Mouse (Mus musculus) heart, postnatal 36 days (tissue): Measurements from ENCODE around the gene Pcsk5. TPM values are rescaled to one million over a fixed set of nuclear protein-coding genes. Genes with fewer than 3 reads are reported as not detected.

Experiments
- DNase-seq, 2 experiments: peaks; one replicate each; pipeline ENCODE4 v3.0.0; 2021 to 2022
- intact Hi-C: fragments of 180-260 bp; cut with DNase I; formaldehyde crosslinking; loops from one replicate; pipeline ENCODE4 v1.15.1; 2025
- total RNA-seq, 2 experiments: library from RNA; stranded (reverse); gene quantifications; 2 replicates each; pipeline ENCODE4 v1.2.3; 2021

Pcsk5 gene
- total RNA-seq, 2 experiments from 2014 or later: 2.2 to 3.2 TPM

DNA sequence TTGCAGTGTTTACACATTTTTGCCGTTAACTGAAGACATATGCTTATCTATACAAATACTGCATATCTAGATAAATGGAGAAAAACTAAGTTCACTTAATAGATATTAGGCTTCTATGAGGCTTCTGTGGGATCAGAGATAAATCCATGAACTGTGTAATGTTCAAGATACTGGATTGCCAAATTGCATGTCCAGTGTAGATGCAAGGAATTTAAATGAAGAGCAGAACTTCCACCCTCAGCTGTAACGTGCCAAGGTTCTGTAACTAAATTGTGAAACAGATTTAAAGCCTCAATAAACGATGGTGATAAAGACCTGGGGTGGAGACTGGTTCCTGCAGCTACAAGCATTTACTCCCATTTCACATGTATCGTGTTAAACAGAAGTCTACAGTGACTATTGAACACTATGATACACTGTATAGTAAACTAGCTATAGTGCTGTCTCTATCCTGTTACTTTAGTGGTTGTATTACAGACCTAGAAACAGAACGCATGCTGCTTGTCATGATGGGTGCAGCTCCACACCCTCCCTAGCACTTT is 23.9 kb downstream of the Pcsk5 start:
- intact Hi-C loops: no loop called here
- no peak for DNase-seq

DNA sequence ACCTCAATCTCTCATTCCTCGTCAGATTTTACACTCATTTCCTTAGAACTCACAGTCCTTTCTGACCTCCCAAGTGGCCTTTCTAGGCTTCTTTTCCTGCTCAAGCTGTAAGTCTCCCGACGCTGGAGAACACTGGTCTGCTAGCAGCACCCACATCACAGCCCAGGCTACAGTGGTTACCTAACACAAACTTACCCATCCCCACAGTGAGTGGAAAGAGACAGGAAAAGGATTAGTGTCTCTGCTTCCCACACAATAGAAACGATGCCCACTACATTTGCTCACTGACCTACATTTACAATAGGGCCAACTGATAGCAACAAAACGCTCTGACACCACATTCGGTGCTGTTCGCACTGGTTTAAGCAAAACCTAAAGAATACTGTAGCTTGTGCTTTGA is 24.8 kb downstream of the Pcsk5 start:
- intact Hi-C loops: no loop called here
- no peak for DNase-seq

DNA sequence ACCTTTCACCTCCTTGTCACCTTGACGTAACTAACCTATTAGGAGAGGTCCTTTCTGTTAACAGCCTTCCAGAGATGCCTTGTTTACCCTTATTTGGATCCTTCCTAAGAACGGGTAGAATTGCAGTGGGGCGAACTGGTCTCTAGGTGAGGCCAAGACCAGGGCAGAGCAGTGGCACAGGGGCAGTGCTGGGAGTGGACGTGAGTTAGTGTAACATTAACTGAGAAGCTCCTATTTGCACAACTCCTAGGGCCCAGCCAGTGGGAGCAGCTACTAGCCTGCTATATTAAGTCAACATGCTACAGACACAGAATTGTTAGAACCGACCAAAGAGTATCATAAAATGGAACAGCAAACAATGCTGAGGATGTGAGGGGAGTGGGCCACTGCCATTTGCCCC is 30.8 kb downstream of the Pcsk5 start:
- DNase-seq: no peak
- intact Hi-C loops: no loop called here

DNA sequence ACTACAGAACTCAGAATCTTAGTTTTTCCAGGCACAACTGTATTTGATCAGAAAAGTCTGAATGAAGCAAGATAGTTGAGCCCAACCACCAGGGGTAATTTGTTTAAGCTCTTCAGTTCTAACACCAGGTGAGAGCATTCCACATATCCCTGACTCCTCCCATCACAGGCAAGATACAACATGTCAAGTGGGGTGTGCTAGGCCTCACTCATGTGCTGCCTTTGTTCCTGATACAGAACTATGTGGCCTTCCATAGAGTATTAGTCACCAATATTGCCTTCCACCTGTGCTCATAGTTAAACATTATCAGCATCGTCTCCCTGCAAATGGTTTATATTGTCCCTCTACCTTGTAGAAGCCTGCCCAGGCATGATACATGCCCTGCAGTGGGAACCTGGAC is 36.6 kb downstream of the Pcsk5 start:
- DNase-seq: no peak
- intact Hi-C loops: no loop called here

DNA sequence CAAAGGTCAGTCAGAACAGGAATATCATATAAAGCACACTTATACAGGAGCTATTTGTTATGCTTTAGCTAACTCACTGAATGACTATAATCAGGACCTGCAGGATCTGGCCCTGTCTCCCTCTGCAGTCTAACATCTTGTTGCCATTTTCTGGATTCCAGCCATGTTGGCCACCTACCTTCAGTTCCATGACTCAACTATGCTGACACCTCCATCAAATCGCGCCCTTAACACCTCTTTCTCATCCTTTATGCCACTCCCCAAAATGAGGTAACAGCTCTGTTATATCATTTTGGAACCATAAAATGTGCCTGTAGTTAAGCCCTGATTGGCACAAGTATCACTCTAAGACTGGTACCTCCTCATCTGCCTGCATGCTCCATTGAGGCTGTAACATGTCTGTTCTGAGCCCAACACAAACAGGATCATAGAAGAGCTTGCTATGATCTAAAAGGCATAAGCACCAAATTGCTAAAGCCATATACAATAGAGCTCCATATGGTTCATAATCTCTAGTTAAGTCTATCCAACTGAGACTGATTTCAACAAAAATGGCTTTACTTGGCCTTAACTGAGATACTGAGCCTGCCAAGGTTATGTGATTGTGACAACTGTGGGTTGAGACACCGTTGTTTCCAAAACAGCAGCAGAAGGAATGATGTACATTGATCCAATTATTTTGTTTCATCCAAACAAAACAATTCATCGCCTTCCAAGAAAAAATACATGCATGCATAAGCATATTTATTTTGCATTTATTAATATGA is 37.8 kb downstream of the Pcsk5 start:
- no peak for DNase-seq
- intact Hi-C loops: no loop called here

DNA sequence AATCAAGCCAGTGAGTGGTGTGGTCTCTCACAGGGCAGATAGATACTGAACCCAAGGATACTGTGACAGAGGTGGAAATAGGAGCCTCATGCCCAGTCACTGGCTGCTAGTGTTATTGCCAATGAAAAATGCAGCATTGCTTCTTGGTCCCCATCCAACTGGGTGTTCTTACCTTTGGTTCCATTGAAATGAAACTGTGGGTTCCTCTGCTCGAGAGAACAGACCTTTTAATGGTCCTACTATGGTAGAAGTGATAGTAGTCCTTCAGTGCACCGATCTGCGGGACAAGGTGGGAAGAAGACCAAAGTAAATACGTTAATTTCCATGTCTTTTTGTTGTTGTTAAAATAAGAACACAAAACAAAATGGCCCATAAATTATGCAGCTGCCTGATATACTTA is 44.0 kb downstream of the Pcsk5 start:
- intact Hi-C loops: no loop called here
- no peak for DNase-seq

DNA sequence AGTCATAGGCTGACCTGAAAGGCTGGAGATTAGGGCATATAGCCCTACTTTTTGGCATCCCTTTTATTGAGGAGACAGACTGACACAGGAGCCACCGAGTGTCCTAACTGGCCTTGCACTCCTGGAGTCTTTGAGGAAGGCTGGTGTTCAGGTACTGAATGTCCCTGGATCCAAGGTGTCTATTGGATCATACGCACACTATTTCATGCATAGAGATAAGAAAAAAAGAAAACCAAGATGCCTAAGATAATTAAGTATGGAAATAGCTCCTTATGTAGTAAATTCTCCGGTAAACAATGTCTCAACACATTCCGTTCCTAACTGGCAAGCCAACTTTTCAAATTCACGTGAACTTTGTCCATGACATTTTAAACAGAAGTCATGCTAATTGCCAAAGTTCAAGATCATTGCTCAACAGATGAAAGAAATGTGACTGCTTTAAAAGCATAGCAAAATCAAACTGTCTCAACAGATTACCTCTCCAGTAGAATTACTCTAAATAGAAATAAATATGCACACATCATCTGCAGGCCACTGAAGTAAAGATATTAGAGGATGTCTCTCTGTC is 45.9 kb downstream of the Pcsk5 start:
- no peak for DNase-seq
- intact Hi-C loops: no loop called here

DNA sequence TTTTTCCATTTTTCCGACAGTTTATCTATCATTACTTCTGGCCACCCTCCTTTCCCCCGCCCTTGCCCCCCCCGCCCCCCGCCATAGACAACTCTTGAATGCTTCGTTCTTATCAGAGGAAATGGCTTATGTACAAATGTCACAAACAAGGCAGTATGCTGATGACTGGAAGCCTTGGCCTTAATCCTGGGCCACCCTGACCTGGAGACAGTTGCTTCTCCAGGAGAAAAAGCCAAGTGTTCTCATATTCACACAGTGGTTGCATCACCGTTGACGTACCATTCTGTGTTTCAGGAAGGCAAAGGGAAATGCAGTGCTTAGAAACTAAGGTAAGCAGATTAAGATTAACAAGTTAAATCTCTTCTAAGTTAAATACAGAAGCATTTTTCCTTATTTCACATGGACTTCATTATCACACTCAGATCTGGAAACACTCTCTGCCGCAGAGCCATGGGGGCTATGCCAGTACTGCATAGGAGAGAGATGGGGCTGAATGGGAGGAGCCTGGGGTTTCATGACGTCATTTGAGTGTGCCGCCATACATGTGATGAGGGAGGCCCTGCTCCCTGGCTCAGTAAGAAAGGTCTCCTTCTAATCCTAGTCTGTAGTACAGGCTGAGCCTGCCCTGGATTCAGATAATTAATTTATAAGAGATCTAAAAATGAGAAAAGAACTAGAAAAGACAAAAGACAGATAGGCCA is 48.7 kb downstream of the Pcsk5 start:
- peak in 1 of 2 experiments; percentile 4 for DNase-seq
- intact Hi-C loops: no loop called here

DNA sequence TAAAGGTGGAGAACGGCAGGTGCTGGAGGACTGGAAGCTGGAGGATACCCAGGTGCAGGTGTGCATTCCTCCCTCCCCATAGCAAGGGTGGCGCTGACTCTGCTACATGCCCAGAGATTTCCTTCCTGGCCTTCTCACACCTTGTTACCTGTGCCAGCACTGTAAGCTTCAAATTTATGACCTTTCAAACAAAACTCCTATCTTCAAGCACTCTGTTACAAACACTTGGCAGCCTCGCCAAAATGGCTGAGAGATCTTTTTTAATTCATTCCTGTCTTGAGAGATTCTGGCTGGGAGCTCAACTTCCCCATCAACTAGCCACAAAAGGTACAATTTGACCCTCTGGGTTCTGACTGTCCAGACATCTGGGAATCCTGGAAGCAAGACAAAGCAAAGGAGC is 50.7 kb downstream of the Pcsk5 start:
- DNase-seq: no peak
- intact Hi-C loops: no loop called here

DNA sequence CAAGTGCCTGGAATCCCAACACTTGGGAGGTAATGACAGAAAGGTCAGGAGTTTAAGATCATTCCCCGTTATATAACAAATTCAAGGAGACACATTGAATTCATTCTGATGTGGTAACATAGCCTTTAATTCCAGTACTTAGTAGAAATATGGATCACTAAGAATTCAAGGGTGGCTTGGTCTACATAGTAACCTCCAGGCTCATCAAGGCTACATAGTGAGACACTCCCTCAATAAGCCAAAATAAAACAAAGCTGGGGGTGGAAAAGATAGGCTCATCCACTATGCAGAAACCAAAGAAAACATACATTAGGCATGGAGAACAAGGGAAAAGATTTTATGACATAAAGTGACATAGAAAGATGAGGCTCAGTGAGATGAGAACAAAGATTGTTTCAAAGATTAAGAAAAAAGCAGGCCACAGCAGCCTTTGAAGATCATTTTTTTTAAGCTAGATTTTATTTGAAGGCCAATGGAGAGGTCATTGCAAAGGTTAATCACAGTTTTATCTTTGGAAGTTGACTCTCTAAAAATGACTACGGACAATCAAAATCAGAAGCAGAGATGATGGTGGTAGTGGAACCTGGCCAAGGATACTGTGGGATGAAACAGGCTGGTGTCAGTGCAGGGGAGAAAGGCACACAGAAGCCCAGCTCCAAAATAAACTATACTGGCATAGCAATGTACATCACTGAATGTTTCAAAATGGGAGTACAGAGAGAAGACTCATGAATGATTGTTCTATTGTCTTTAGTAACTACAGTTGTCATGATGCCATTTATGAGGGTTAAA is 52.8 kb downstream of the Pcsk5 start:
- no peak for DNase-seq
- intact Hi-C loops: no loop called here

DNA sequence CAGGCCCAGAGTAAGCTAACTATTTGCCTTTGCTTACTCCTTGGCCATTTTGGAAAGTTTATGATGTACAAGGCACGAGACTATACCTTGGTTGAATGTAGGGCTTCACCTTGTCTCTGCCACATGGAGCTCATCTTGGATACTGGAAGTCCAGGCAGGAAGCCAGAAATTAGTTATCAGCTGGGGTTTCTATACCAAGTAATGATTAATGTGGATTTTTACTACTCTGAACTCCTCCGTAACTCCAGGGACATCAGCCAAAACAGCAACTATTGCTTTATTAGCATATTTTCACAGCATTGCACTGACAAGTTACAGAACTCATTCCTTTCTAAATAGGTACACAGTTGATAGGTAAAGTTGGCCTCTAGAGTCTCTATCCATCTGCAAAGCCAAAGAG is 54.2 kb downstream of the Pcsk5 start:
- no peak for DNase-seq
- intact Hi-C loops: no loop called here

DNA sequence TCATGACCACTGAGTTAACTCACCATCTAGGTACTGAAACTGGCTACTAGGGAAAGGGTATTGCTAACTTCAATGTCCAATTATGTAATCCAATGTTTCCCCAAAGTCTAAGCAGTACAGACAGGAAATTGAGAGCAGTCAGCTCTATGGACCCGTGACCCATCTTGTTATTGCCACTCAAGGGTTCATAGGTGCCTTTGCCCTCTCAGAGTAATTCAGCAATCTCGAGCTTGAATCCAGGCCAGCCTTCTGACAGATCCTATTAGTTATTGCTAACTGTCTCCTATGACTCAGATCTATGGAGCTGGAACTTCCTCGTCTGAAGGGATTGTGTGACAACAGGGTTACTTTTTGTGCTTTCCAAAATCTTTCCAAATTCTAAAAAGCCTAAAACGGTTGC is 56.1 kb downstream of the Pcsk5 start:
- intact Hi-C loops: no loop called here
- DNase-seq: no peak

DNA sequence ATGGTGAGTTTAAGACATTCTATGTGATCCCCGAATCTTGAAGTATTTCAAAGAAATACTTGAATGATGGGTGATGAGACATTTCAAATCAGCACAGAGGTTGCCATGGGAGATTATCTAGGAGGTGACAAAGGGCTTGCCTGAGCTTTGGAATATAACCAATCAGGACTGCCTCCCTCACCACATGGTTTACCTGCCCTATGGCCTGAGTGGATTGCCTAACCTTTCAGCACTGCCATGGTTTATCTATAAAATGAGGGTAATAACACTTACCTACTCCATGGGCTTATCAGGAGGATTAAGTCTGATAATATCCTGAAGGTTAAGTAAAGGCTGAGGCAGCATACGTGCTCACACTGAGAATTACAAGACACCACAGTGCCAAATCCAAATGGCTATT is 61.5 kb downstream of the Pcsk5 start:
- DNase-seq: no peak
- intact Hi-C loops: no loop called here

DNA sequence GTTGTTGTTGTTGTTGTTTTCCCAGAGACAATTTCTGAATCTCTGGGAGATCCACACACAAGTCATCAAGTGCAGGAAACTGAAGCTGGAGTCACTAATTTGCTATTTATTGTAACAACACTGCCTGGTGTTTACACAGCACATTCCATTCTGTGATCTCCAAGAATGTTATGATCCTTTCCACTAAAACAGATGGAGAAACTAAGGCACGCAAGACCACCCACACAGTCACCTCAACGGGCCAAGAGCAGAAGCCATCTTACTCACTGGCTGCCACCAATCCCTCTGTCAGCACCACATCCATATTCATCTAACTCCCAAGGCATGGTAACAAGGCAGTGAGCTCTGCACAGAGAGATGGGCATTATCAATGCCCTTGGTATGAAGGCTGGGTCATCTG is 62.3 kb downstream of the Pcsk5 start:
- no peak for DNase-seq
- intact Hi-C loops: no loop called here

DNA sequence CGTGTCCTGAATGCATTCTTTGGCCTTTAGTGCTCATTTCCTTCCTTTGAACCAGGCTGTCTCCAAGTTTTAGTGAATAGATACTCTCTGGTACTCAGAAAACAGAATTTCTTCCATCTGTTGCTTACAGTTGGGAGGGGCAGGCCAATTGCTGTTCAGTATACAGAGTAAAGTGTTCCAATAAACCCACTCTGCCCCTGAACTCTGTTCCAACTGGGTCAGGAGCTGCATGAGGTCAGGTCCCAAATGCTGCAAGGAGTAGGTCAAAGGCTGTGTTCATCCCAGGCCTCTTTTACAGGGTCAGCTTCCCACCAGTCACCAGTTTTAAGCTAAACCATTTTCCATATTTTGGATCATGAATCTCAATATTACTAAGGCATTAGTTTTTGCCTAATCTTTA is 63.4 kb downstream of the Pcsk5 start:
- DNase-seq: no peak
- intact Hi-C loops: no loop called here

DNA sequence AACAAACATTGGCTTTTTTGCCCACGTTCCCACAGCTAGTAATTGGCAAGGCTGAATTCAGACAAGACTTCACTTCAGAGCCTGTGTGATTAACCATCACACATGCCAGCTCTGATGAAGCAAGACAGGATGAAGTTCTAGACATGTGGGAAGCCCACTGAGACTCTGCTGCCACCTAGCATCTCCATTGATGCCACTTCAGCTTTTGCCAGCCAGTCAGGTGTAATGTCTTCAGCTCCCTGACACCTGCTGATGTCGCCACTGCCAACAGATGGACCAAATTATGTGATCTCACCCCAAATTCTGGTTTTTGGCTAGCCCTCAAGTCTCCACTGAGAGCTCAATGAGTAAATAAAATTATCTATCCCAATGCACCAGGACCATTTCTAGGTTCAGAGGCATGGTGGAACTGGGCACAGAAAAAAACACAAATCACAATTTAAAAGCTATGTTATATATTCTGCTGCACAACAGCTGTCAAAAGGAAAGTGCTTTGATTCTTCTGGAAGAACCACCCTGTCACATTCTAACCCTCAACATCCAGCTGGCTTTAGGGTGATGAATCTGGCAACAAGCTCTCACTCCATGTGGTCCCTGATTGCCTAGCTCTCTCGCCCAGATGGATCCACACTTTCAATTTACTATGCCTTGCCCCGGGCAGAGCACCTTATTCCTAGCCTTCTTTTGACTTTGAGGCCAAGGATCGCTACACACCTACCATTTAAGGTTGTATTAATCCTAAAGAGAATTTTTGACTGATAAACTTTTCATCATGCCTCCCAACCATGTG is 67.6 kb downstream of the Pcsk5 start:
- DNase-seq: peak in 1 of 2 experiments; percentile 7
- intact Hi-C loops: no loop called here

DNA sequence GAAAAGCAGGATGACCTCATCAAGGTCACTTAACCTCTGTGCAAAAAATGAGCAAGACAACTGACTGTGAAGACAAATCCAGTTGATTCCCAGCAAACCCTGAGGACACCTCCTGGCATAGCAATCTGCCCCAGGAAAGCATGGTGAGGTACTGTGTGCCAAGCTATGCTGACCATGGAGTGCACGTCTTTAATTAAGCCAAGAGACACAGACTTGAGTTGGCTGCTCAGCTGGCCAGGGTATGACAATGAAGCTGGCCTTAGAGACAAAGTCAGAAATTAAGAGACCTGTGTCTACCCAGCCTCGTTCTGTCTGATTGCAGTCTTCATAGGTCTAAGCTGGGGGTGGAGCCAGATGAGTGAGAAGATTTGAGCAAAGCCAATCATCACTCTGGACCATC is 72.4 kb downstream of the Pcsk5 start:
- DNase-seq: no peak
- intact Hi-C loops: no loop called here

DNA sequence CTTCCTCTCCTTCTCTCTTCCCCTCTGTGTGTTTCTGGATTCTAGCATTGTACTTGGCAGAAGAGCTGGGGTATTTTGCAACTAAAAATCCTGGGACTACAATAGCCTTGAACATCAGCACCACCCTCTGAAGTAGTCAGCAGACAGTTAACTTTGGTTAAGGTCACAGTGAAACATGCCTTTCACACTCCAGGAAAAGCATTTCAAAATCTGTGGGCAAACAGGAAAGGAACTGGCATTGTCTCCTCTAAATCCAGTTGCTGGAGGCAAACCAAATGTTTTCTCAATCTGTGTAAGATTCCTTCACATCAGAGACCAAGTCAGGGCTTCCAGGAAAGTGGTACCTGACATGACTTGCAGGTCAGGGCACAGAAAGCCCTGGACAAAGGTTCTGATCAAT is 74.7 kb downstream of the Pcsk5 start:
- DNase-seq: no peak
- intact Hi-C loops: no loop called here

DNA sequence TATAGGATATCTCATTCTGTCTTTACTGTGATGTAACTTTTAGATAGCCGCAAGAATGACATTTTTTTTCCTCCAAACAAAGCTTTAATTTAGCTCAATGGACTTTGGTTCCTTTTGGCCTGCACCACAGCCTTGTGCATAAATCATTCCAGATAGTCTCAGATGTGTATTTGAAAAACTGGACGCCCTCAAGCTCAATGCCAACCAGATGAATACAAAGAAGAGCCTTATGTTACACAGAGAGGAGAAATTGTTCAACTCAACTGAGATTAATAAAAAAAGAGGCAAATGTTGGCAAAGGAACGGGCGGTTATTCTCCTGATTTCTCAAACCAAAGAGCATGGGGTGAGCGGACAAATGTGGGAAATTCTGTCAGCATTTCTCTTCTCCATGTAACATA is 75.8 kb downstream of the Pcsk5 start:
- DNase-seq: no peak
- intact Hi-C loops: no loop called here

DNA sequence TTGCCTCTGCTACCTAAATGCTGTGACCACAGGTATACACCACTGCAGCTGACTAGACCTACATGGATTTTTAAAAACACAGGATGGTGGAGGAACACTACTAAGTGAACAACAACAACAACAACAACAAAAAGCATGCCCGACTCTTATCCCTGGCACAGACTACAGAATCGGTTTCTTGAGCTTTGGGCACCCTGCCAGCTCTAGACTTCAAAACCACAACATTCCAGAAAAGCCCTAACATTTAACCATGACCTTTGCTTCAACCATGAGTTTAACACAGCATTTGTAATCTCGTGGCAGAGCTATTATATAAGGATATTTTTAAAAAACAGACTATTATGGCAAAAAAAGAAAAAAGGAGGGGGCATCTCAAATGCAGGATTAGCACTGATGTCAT is 84.6 kb downstream of the Pcsk5 start:
- no peak for DNase-seq
- intact Hi-C loops: no loop called here
